Mouse (Mus musculus): Measurements from ENCODE around the gene D230025D16Rik. TPM values are rescaled to one million over a fixed set of nuclear protein-coding genes. Genes with fewer than 3 reads are reported as not detected.
"Not testable (repeated sequence)": the region's sequence is repeated elsewhere in the genome, so short reads cannot be mapped to it uniquely, and the experiment has no call there.

D230025D16Rik gene
- polyA plus RNA-seq, 1 experiment from 2014 or later, result 35.4 TPM

- not testable (repeated sequence) for H3K27me3 ChIP-seq (replicated peaks; ENCODE audit: control insufficient read depth, insufficient read depth, low read length); H3K4me3 ChIP-seq (ENCODE audit: low read depth, low read length); DNase-seq (ENCODE audit: low spot score); ATAC-seq; H3K9me3 ChIP-seq (replicated peaks; ENCODE audit: control insufficient read depth, low read length); H3K27ac ChIP-seq (ENCODE audit: low read depth, low read length); H3K4me2 ChIP-seq (ENCODE audit: low read length); H3K4me1 ChIP-seq (ENCODE audit: control insufficient read depth, insufficient read depth, low read length); H3K9ac ChIP-seq (ENCODE audit: low read length)
- 91% methylated on average over 4 of the region's 4 CpGs for WGBS
- H3K36me3 ChIP-seq (ENCODE audit: control insufficient read depth, insufficient read depth, low read length), result peaks cover 19% of the 10 kb centered on the region
Measured at GRCm38 (mm10) chr8:105232321-105232693, 7.4 kb downstream of the D230025D16Rik start.

- no peak for ATAC-seq
Measured at GRCm38 (mm10) chr8:105233126-105233935, 8.4 kb downstream of the D230025D16Rik start.

GRCm38 (mm10) chr8:105235206-105235605 lies 10.3 kb downstream of the D230025D16Rik start:
- no peak overlapping the region for H3K4me3 ChIP-seq (ENCODE audit: low read depth, low read length)
- H3K9me3 ChIP-seq (replicated peaks; ENCODE audit: control insufficient read depth, low read length), result no peaks in the 10 kb centered on the region
- peaks cover 38% of the 10 kb centered on the region for H3K36me3 ChIP-seq (ENCODE audit: control insufficient read depth, insufficient read depth, low read length)
- H3K27me3 ChIP-seq (replicated peaks; ENCODE audit: control insufficient read depth, insufficient read depth, low read length), result no peaks in the 10 kb centered on the region
- H3K9ac ChIP-seq (ENCODE audit: low read length), result no peak overlapping the region
- H3K4me1 ChIP-seq (ENCODE audit: control insufficient read depth, insufficient read depth, low read length), result no peaks in the 10 kb centered on the region
- DNase-seq (ENCODE audit: low spot score) (no peak), ATAC-seq (no peak)
- H3K4me2 ChIP-seq (ENCODE audit: low read length), result no peak overlapping the region
- WGBS, result 82% methylated on average over 1 of the region's 1 CpGs
- H3K27ac ChIP-seq (ENCODE audit: low read depth, low read length), result no peak overlapping the region

More at GRCm38 (mm10) chr8:105233126-105233935, 8.4 kb downstream of the D230025D16Rik start:
- no peaks in the 10 kb centered on the region for H3K4me1 ChIP-seq (ENCODE audit: control insufficient read depth, insufficient read depth, low read length)
- WGBS, result 73% methylated on average over 1 of the region's 1 CpGs
- no peak for DNase-seq (ENCODE audit: low spot score)
- H3K9me3 ChIP-seq (replicated peaks; ENCODE audit: control insufficient read depth, low read length), result no peaks in the 10 kb centered on the region
- no peaks in the 10 kb centered on the region for H3K27me3 ChIP-seq (replicated peaks; ENCODE audit: control insufficient read depth, insufficient read depth, low read length)
- H3K36me3 ChIP-seq (ENCODE audit: control insufficient read depth, insufficient read depth, low read length), result peaks cover 19% of the 10 kb centered on the region
- no peak overlapping the region for H3K4me3 ChIP-seq (ENCODE audit: low read depth, low read length)
- H3K9ac ChIP-seq (ENCODE audit: low read length), result no peak overlapping the region
- H3K4me2 ChIP-seq (ENCODE audit: low read length), result no peak overlapping the region
- no peak overlapping the region for H3K27ac ChIP-seq (ENCODE audit: low read depth, low read length)

GRCm38 (mm10) chr8:105237442-105238142 lies 12.6 kb downstream of the D230025D16Rik start:
- no peak overlapping the region for H3K4me2 ChIP-seq (ENCODE audit: low read length)
- no peak for DNase-seq (ENCODE audit: low spot score)
- no peaks in the 10 kb centered on the region for H3K9me3 ChIP-seq (replicated peaks; ENCODE audit: control insufficient read depth, low read length)
- H3K4me1 ChIP-seq (ENCODE audit: control insufficient read depth, insufficient read depth, low read length), result no peaks in the 10 kb centered on the region
- peaks cover 57% of the 10 kb centered on the region for H3K36me3 ChIP-seq (ENCODE audit: control insufficient read depth, insufficient read depth, low read length)
- H3K27me3 ChIP-seq (replicated peaks; ENCODE audit: control insufficient read depth, insufficient read depth, low read length), result no peaks in the 10 kb centered on the region
- 94% methylated on average over 14 of the region's 14 CpGs for WGBS
- H3K27ac ChIP-seq (ENCODE audit: low read depth, low read length), result no peak overlapping the region
- no peak overlapping the region for H3K9ac ChIP-seq (ENCODE audit: low read length)
- H3K4me3 ChIP-seq (ENCODE audit: low read depth, low read length), result no peak overlapping the region
- no peak for ATAC-seq

GRCm38 (mm10) chr8:105241016-105241415 lies 16.1 kb downstream of the D230025D16Rik start:
- no peak for ATAC-seq
- Histone ChIP-seq H3K9ac (ENCODE audit: low read length) (no peak overlapping the region), H3K9me3 (replicated peaks; ENCODE audit: control insufficient read depth, low read length) (no peaks in the 10 kb centered on the region), H3K36me3 (ENCODE audit: control insufficient read depth, insufficient read depth, low read length) (peaks cover 54% of the 10 kb centered on the region), H3K4me3 (ENCODE audit: low read depth, low read length) (no peak overlapping the region), H3K27ac (ENCODE audit: low read depth, low read length) (no peak overlapping the region), H3K4me2 (ENCODE audit: low read length) (no peak overlapping the region), H3K27me3 (replicated peaks; ENCODE audit: control insufficient read depth, insufficient read depth, low read length) (no peaks in the 10 kb centered on the region), H3K4me1 (ENCODE audit: control insufficient read depth, insufficient read depth, low read length) (no peaks in the 10 kb centered on the region)
- WGBS, result 95% methylated on average over 7 of the region's 7 CpGs
- no peak for DNase-seq (ENCODE audit: low spot score)

- no peak for DNase-seq (ENCODE audit: low spot score)
- WGBS, result 93% methylated on average over 6 of the region's 6 CpGs
- no peak overlapping the region for H3K4me2 ChIP-seq (ENCODE audit: low read length)
- no peak for ATAC-seq
- H3K36me3 ChIP-seq (ENCODE audit: control insufficient read depth, insufficient read depth, low read length), result peaks cover 55% of the 10 kb centered on the region
- H3K9ac ChIP-seq (ENCODE audit: low read length), result no peak overlapping the region
- H3K27me3 ChIP-seq (replicated peaks; ENCODE audit: control insufficient read depth, insufficient read depth, low read length), result peaks cover 3% of the 10 kb centered on the region
- H3K27ac ChIP-seq (ENCODE audit: low read depth, low read length), result no peak overlapping the region
- H3K4me1 ChIP-seq (ENCODE audit: control insufficient read depth, insufficient read depth, low read length), result peaks cover 5% of the 10 kb centered on the region; the same call in 1 of the 2 replicates
- H3K9me3 ChIP-seq (replicated peaks; ENCODE audit: control insufficient read depth, low read length), result no peaks in the 10 kb centered on the region
- H3K4me3 ChIP-seq (ENCODE audit: low read depth, low read length), result no peak overlapping the region
Measured at GRCm38 (mm10) chr8:105251954-105252353, 27.0 kb downstream of the D230025D16Rik start.

GRCm38 (mm10) chr8:105252680-105253537 lies 28.0 kb downstream of the D230025D16Rik start:
- H3K4me1 ChIP-seq (ENCODE audit: control insufficient read depth, insufficient read depth, low read length), result peaks cover 5% of the 10 kb centered on the region; the same call in 1 of the 2 replicates
- peaks cover 45% of the 10 kb centered on the region for H3K36me3 ChIP-seq (ENCODE audit: control insufficient read depth, insufficient read depth, low read length)
- H3K4me2 ChIP-seq (ENCODE audit: low read length), result no peak overlapping the region
- 90% methylated on average over 10 of the region's 10 CpGs for WGBS
- DNase-seq (ENCODE audit: low spot score), result no peak
- H3K9me3 ChIP-seq (replicated peaks; ENCODE audit: control insufficient read depth, low read length), result no peaks in the 10 kb centered on the region
- no peak for ATAC-seq
- no peak overlapping the region for H3K9ac ChIP-seq (ENCODE audit: low read length)
- peaks cover 11% of the 10 kb centered on the region for H3K27me3 ChIP-seq (replicated peaks; ENCODE audit: control insufficient read depth, insufficient read depth, low read length)
- H3K27ac ChIP-seq (ENCODE audit: low read depth, low read length), result no peak overlapping the region
- no peak overlapping the region for H3K4me3 ChIP-seq (ENCODE audit: low read depth, low read length)

- H3K4me2 ChIP-seq (ENCODE audit: low read length), result peak overlapping the region; percentile 99
- peak overlapping the region; percentile 66; the same call in 1 of the 2 replicates for H3K9ac ChIP-seq (ENCODE audit: low read length)
- peaks cover 36% of the 10 kb centered on the region for H3K36me3 ChIP-seq (ENCODE audit: control insufficient read depth, insufficient read depth, low read length)
- ATAC-seq (peak; percentile 51), DNase-seq (ENCODE audit: low spot score) (no peak)
- WGBS, result 35% methylated on average over 20 of the region's 20 CpGs
- no peak overlapping the region for H3K27ac ChIP-seq (ENCODE audit: low read depth, low read length)
- H3K4me1 ChIP-seq (ENCODE audit: control insufficient read depth, insufficient read depth, low read length), result peaks cover 5% of the 10 kb centered on the region; the same call in 1 of the 2 replicates
- H3K9me3 ChIP-seq (replicated peaks; ENCODE audit: control insufficient read depth, low read length), result no peaks in the 10 kb centered on the region
- peak overlapping the region; percentile 52 for H3K4me3 ChIP-seq (ENCODE audit: low read depth, low read length)
- H3K27me3 ChIP-seq (replicated peaks; ENCODE audit: control insufficient read depth, insufficient read depth, low read length), result peaks cover 19% of the 10 kb centered on the region
Measured at GRCm38 (mm10) chr8:105253766-105254151, 28.8 kb downstream of the D230025D16Rik start.

Measured in forebrain, embryonic 14.5 days (tissue).